Mouse (Mus musculus) liver, adult 2 months (tissue): ENCODE data around the gene Chrna9.

Experiments
- CTCF ChIP-seq: fragments of 200-500 bp; IDR thresholded peaks from 2 replicates; pipeline ENCODE4 v1.5.1; 2011; ENCODE audit warnings: low read depth, low read length, control low read depth
- POLR2A ChIP-seq: fragments of 200-500 bp; IDR thresholded peaks from 2 replicates; pipeline ENCODE4 v1.6.1; 2011; ENCODE audit warnings: low read length, control low read depth; ENCODE audit not compliant: insufficient read depth; ENCODE audit errors: extremely low read depth

- TF ChIP-seq CTCF (no peak), POLR2A (no peak)
Measured at GRCm38 (mm10) chr5:65888102-65888501, 46.6 kb upstream of the Chrna9 start.
